Mouse (Mus musculus) adrenal gland, adult 10 weeks (tissue): ENCODE data around the gene Gm10570. TPM values are rescaled to one million over a fixed set of nuclear protein-coding genes. Genes with fewer than 3 reads are reported as not detected.

ENCODE experiments used
- polyA plus RNA-seq: library from polyadenylated mRNA; stranded (reverse); fragments of 350-450 nt; fragmentation: Illumina TruSeq; extraction: RNeasy Lipid Tissue Mini Kit (QIAGEN cat#74804); gene quantifications from one replicate; pipeline ENCODE4 v1.2.3, GENCODE M21; 2014; ENCODE audit warnings: low read depth, low replicate concordance

Gm10570 gene
- polyA plus RNA-seq = not detected

DNA sequence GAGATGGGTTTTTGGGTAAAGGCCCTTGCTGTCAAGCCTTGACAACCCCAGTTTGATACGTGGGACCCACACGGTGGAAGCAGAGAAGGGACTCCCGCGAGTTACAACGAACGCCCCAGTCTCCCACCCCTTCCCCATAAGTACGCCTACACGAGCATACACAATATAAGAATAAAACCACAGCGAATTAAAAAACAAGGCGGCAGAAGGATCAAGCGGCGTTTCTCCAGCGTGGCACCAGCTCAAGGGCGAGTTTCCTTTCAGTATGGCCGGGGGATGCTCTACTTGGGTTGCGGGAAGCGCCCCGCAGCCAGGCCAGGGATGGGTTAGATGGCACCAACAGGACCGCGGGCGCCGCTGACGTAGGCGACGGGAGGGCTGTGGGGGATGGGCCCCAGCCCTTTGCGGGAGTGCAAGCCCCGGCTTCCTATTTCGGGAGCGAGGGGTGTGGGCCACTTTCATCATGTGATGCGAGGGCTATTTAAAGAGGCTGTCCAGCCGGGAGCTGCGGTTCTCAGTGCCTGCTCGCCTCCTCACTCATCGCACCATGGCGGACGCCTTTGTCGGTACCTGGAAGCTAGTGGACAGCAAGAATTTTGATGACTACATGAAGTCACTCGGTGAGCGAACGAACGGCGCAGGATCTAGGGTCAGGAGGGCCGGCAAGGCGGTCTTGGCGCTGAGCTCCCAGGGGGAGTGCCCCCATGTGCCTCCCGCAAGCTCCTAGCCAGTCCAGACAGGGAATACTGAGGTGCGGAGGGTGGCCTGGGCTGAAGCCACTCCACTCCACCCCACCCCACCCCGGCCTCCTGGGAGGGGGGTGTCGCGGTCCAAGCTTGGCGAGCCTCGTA, at the start of gene Gm10570, which contains the start of gene Fabp3:
TSS of gene Gm10570 (minus strand) at position 444 of the 851 bp plus-strand sequence.
TSS of gene Fabp3 (plus strand) at position 365 of the 851 bp plus-strand sequence.

DNA sequence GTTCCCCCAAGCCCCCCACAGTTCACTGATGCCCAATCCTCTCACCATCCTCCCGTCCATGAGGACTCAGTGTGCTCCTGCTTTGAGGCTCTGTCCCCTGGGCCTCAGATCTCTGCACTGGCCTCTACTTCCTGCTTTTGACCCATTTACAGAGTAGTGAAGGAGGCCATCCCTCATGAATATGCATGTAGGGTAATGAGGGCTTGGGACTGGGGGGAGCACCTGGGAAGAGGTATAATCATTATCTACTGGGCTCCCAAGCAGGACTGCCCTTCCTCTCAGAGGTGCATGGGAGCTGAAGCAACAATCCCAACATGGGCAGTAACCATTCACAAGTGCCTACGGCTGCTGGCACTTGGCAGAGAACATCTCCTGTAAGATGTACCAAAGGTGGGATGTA, 29.4 kb downstream of the Gm10570 start, which contains the start of gene Serinc2:
TSS of gene Serinc2 (minus strand) at position 101 of the 400 bp plus-strand sequence.

Other genes starting within 250 kb of the Gm10570 start
- 7.4 TPM for gene Pef1, start 206.1 kb downstream of the Gm10570 start, polyA plus RNA-seq
- gene Hcrtr1, start 169.3 kb downstream of the Gm10570 start, polyA plus RNA-seq = not detected
- gene Tinagl1, start 133.6 kb downstream of the Gm10570 start, polyA plus RNA-seq = 16.1 TPM
- not detected for gene Gm853, start 86.3 kb downstream of the Gm10570 start, polyA plus RNA-seq
- gene Serinc2, start 29.5 kb downstream of the Gm10570 start, polyA plus RNA-seq = not detected
- 28.1 TPM for gene Fabp3, start 79 bp downstream of the Gm10570 start, polyA plus RNA-seq
- 39.0 TPM for gene Zcchc17, start 51.3 kb upstream of the Gm10570 start, polyA plus RNA-seq
- 13.6 TPM for gene Snrnp40, start 51.5 kb upstream of the Gm10570 start, polyA plus RNA-seq